Mouse (Mus musculus) kidney, adult 2 months (tissue): Measurements from ENCODE around the gene Gm12216.

ENCODE experiments used
- CTCF ChIP-seq: fragments of 200-500 bp; conservative IDR thresholded peaks from 2 replicates; pipeline ENCODE4 v1.5.1; 2011; ENCODE audit warnings: low read depth, mild to moderate bottlenecking, control low read depth, low read length, moderate library complexity, mixed read lengths; ENCODE audit not compliant: insufficient read depth, insufficient read length
- POLR2A ChIP-seq: fragments of 200-500 bp; IDR thresholded peaks from one replicate; pipeline ENCODE4 v1.6.1; 2011; ENCODE audit warnings: low read depth, low read length, control low read depth

DNA sequence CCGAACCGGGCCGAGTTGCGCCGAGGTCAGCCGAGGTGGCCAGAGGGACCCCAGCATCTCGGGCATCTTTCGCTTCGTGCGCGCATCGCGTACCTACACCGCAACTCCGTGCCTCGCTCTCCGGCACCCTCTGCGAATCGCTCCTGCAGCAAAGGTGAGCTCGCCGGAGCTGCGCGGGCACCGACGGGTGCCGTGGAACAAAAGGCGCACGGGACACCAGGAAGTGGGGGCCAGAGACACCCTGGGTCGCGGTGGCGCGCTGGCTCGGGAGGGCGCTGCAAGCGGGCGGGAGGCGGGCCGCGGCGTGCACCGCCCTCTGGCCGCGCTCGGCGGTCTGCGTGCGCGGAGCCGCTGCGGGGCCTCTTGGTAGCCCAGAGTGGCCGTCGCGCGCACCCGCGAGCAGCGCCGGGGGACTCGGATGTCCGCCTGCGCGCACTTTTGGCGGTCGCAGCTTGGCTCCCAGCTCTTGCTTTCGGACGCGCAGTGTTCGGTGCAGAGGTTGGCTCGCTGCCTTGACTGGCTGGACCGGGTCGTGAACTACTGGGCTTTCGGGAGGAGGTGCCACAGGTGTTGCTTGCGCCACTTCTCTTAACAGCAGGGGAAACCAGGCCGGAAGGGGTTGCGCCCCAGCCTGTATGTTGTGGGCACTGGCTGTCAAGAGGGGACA lies 88.8 kb downstream of the Gm12216 start:
- TF ChIP-seq POLR2A (no peak), CTCF (0 out of 2 replicates have a peak, but pooled peaks have one; percentile 9)
